19 mouse cellular contexts compared by ENCODE assay signal in genomic region chr11:21224446-21224845, GRCm38 (mm10). TPM values are rescaled to one million over a fixed set of nuclear protein-coding genes. Genes with fewer than 3 reads are reported as not detected.
DNase-seq lines count a peak whose midpoint lies in the region; ATAC-seq and TF ChIP-seq lines count a peak whose summit lies in the region.
"Had no signal": no experiment of that assay in that cellular context is flagged by ENCODE, and none has a peak within 500 bp of the region (broad histone marks: within the 10 kb centered on the region; RNA-seq: fewer than 3 reads in every experiment).

No protein-coding gene starts in this region.

- DNase-seq in adrenal gland, postnatal 14 days, result peak; percentile 16
- DNase-seq in adrenal gland, postnatal 36 days, result no peak
- peak; percentile 36 for DNase-seq in lung, postnatal 0 days (ENCODE audit: low spot score)
- DNase-seq in lung, adult 2 months, result no peak
- DNase-seq in ovary, postnatal 14 days (ENCODE audit: low spot score), result no peak
- no peak for DNase-seq in hindbrain, embryonic 14.5 days (ENCODE audit: low spot score)
- no peak for DNase-seq in left cerebral cortex, adult 18-20 months (ENCODE audit: low spot score in 2 of 2)
- DNase-seq: adrenal gland, adult 8-10 months; cerebellum, postnatal 25 days; kidney, adult 11 months; kidney, postnatal 10 days; lung, adult 18-20 months; right cerebral cortex, postnatal 14 days had no signal

- ATAC-seq in lung, postnatal 0 days, result 0 out of 2 replicates have a peak, but pooled peaks have one; percentile 35
- ATAC-seq in granulocyte monocyte progenitor cell, adult 5-6 weeks (replicated peaks; ENCODE audit: poor library complexity, severe bottlenecking), result peak; percentile 64
- no peak for ATAC-seq in hindbrain, embryonic 14.5 days (ENCODE audit: low FRiP score)
- ATAC-seq: forebrain, embryonic 14.5 days had no signal

- H3K9ac ChIP-seq in lung, postnatal 0 days (replicated peaks; ENCODE audit: low read depth), result no peak overlapping the region
- no peak overlapping the region for H3K9ac ChIP-seq in hindbrain, embryonic 14.5 days
- H3K9ac ChIP-seq: heart, embryonic 15.5 days; hindbrain, embryonic 12.5 days; limb, embryonic 13.5 days; midbrain, embryonic 12.5 days had no signal

- TF ChIP-seq EP300 in lung, postnatal 0 days (IDR thresholded peaks at IDR 0.05), result no peak

- H3K4me3 ChIP-seq in lung, postnatal 0 days (ENCODE audit: low read depth, low read length), result no peak overlapping the region
- H3K4me3 ChIP-seq in lung, adult 2 months (replicated peaks; ENCODE audit: extremely low read depth, low read depth, low read length), result no peak overlapping the region
- H3K4me3 ChIP-seq in hindbrain, embryonic 14.5 days (replicated peaks; ENCODE audit: low read length), result no peak overlapping the region
- H3K4me3 ChIP-seq: heart, embryonic 15.5 days; hindbrain, embryonic 12.5 days; limb, embryonic 13.5 days; midbrain, embryonic 12.5 days had no signal

- H3K4me2 ChIP-seq in lung, postnatal 0 days (replicated peaks; ENCODE audit: low read depth, low read length), result no peak overlapping the region
- no peak overlapping the region for H3K4me2 ChIP-seq in hindbrain, embryonic 14.5 days (replicated peaks)
- H3K4me2 ChIP-seq: heart, embryonic 15.5 days; hindbrain, embryonic 12.5 days; limb, embryonic 13.5 days; midbrain, embryonic 12.5 days had no signal

- H3K36me3 ChIP-seq in lung, postnatal 0 days (ENCODE audit: insufficient read depth, low read length), result no peaks in the 10 kb centered on the region
- no peaks in the 10 kb centered on the region for H3K36me3 ChIP-seq in hindbrain, embryonic 14.5 days (replicated peaks; ENCODE audit: control insufficient read depth, insufficient read depth)
- H3K36me3 ChIP-seq: heart, embryonic 15.5 days; hindbrain, embryonic 12.5 days; limb, embryonic 13.5 days; midbrain, embryonic 12.5 days had no signal

- TF ChIP-seq POLR2A in lung, adult 2 months (IDR thresholded peaks at IDR 0.05; ENCODE audit: borderline replicate concordance, extremely low read depth, low read depth, low read length), result no peak

- H3K4me1 ChIP-seq in lung, postnatal 0 days (ENCODE audit: insufficient read depth, low read depth, low read length), result no peaks in the 10 kb centered on the region
- peaks cover 2% of the 10 kb centered on the region for H3K4me1 ChIP-seq in lung, adult 2 months (ENCODE audit: control insufficient read depth, insufficient read depth, low read length)
- H3K4me1 ChIP-seq in hindbrain, embryonic 14.5 days (replicated peaks; ENCODE audit: control insufficient read depth, insufficient read depth, low read length), result no peaks in the 10 kb centered on the region
- H3K4me1 ChIP-seq: hindbrain, embryonic 12.5 days; limb, embryonic 13.5 days; midbrain, embryonic 12.5 days had no signal

- no peaks in the 10 kb centered on the region for H3K27me3 ChIP-seq in lung, postnatal 0 days (replicated peaks; ENCODE audit: insufficient read depth, low read length)
- H3K27me3 ChIP-seq in hindbrain, embryonic 14.5 days (ENCODE audit: control insufficient read depth, insufficient read depth, low read length), result no peaks in the 10 kb centered on the region
- H3K27me3 ChIP-seq: heart, embryonic 15.5 days; hindbrain, embryonic 12.5 days; limb, embryonic 13.5 days; midbrain, embryonic 12.5 days had no signal

- no peaks in the 10 kb centered on the region for H3K9me3 ChIP-seq in lung, postnatal 0 days (ENCODE audit: low read length)
- no peaks in the 10 kb centered on the region for H3K9me3 ChIP-seq in hindbrain, embryonic 14.5 days (ENCODE audit: control insufficient read depth, low read length)
- H3K9me3 ChIP-seq: heart, embryonic 15.5 days; hindbrain, embryonic 12.5 days; limb, embryonic 13.5 days; midbrain, embryonic 12.5 days had no signal

- H3K27ac ChIP-seq in lung, postnatal 0 days (ENCODE audit: low read length), result no peak overlapping the region
- no peak overlapping the region for H3K27ac ChIP-seq in hindbrain, embryonic 14.5 days
- H3K27ac ChIP-seq: heart, embryonic 15.5 days; hindbrain, embryonic 12.5 days; limb, embryonic 13.5 days; midbrain, embryonic 12.5 days had no signal

- TF ChIP-seq CTCF in lung, postnatal 0 days (IDR thresholded peaks at IDR 0.05), result no peak
- no peak for TF ChIP-seq CTCF in lung, adult 2 months (IDR thresholded peaks at IDR 0.05; ENCODE audit: insufficient read depth, low read length)

RNA-seq across cellular contexts. Expression of gene Vps54, which starts 14.6 kb away (rescaled TPM):
- 33.3 and 37.9 TPM in 2 replicates for total RNA-seq in adrenal gland, postnatal 14 days (2021)
- 10 to 100 TPM; 30.9 to 35.4 TPM for total RNA-seq in adrenal gland, postnatal 36 days (2021)
- 10.6 and 11.9 TPM in 2 replicates for polyA plus RNA-seq in lung, postnatal 0 days (2015; fragmentation: Nextera tagmentation; extraction: Ambion mirVana)
- 10.1 and 21.3 TPM in 2 replicates for polyA plus RNA-seq in lung, adult 2 months (2012; rRNA removed)
- 30.2 and 33.9 TPM in 2 replicates for total RNA-seq in granulocyte monocyte progenitor cell, adult 5-6 weeks (2014; fragmentation: Nextera tagmentation)
- 38.6 and 44.1 TPM in 2 replicates for total RNA-seq in granulocyte monocyte progenitor cell, adult 5-6 weeks (2017)
- 13.3 and 14.9 TPM in 2 replicates for polyA plus RNA-seq in hindbrain, embryonic 14.5 days (2014; fragmentation: Nextera tagmentation; extraction: Ambion mirVana)
- total RNA-seq in left cerebral cortex, adult 18-20 months (2021), result 10 to 100 TPM; 28.2 to 30.8 TPM

Comparison
In these comparisons a context has a peak if more than half of its experiments do, and no peak if none do; other contexts are left out.
1. DNase-seq: peak in adrenal gland, postnatal 14 days (single experiment) and lung, postnatal 0 days (single experiment); none in adrenal gland, postnatal 36 days (0 of 2), lung, adult 2 months (single experiment), ovary, postnatal 14 days (single experiment), hindbrain, embryonic 14.5 days (single experiment) and left cerebral cortex, adult 18-20 months (0 of 2).